Mouse (Mus musculus): ENCODE data around the gene Grb2.

- TF ChIP-seq CTCF (IDR thresholded peaks at IDR 0.05; ENCODE audit: low read depth), result no peak
- no peak for TF ChIP-seq EP300 (IDR thresholded peaks at IDR 0.05; ENCODE audit: low read depth)
Measured at GRCm38 (mm10) chr11:115636960-115637359, 71.4 kb downstream of the Grb2 start.

Data from liver, postnatal 0 days (tissue).